Mouse (Mus musculus) lung, postnatal 0 days (tissue): ENCODE data around the gene Polr3c.

ENCODE experiments used
- CTCF ChIP-seq: IDR thresholded peaks from 2 replicates; pipeline ENCODE4 v1.5.1; 2016; ENCODE audit warnings: antibody characterized with exemption, mild to moderate bottlenecking
- EP300 ChIP-seq: IDR thresholded peaks from 2 replicates; pipeline ENCODE4 v1.6.1; 2016; ENCODE audit warnings: antibody characterized with exemption, mild to moderate bottlenecking, control low read depth

GRCm38 (mm10) chr3:96668424-96669067 lies 58.9 kb downstream of the Polr3c start:
- TF ChIP-seq CTCF (no peak), EP300 (no peak)
